Mouse (Mus musculus) thymus, postnatal 0 days (tissue): ENCODE results near the gene Ispd. TPM values are rescaled to one million over a fixed set of nuclear protein-coding genes. Genes with fewer than 3 reads are reported as not detected.

ENCODE experiments used
- DNase-seq: peaks from one replicate; pipeline ENCODE4 v3.0.0-alpha.2; 2015; ENCODE audit warnings: low spot score
- polyA plus RNA-seq: library from polyadenylated mRNA; unstranded; fragments of >200 nt; fragmentation: Nextera tagmentation; extraction: Ambion mirVana; gene quantifications from 2 replicates; pipeline ENCODE4 v1.2.1, GENCODE M21; 2015

Gene Ispd
- polyA plus RNA-seq, 1 experiment from 2014 or later: 2.7 TPM

DNA sequence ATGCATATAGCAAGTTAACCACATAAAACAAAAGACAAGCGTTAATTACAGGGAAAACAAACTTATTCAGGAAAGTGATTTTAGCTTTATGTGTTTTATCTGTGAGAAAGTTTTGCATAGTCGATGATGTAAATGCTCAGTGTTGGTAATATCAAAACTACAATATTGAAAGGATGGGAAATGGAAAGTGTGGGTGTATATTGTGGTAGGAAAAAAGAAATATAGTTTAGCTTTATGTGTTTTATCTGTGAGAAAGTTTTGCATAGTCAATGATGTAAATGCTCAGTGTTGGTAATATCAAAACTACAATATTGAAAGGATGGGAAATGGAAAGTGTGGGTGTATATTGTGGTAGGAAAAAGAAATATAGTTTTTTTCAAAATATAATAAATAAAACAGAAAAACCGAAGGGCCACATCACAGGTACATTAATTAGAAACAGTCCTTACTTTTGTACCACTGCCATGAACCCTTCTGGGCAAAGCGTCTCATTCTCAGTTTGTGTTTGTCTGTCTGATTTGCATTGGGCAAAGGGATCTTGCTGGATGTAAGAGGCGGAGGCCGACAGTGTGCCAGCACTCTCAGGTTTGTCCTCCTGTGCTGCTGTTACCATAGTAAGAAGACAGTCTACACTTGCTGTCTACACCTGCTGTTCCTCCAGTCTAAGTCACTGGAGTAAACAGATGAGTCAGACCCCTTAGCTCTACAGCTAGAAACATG lies 87.2 kb downstream of the Ispd start:
- DNase-seq: no peak

DNA sequence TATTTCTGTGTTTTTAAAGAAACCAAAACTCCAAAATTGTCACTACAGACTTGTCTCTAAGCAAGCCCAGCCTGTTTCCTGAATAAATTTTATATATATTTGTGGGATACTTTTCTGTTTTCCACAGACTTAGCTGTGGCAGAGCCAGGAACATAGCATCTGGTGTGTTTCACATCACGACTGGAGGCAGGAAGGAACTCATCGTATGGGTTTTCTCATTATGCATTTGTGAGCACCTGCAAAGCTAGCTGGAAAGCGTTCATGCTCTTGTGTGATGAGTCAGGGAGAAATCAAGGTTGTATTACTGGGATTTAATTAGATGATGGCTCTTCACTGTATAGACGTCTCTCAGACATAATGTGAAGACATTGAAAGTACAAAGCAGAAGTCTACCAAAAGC lies 90.2 kb downstream of the Ispd start:
- DNase-seq: no peak

DNA sequence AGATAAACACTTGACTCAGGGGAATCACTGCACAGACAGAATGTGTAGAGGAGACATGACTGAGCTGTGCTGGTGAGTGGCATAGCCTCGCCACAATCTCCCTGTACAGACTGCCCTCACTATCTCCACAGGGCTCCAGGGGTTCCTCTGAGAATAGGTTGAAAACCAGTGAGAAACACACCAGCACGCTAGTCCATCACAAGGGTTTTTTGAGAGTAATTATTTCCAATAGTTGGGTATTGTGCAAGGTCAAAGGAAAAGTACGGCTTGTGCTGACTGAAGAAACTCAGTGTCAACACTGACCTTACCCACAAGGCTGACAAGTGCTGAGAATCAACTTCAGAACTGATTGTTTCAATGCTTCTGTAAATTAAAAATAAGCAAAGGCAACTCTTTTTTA lies 92.9 kb downstream of the Ispd start:
- no peak for DNase-seq

DNA sequence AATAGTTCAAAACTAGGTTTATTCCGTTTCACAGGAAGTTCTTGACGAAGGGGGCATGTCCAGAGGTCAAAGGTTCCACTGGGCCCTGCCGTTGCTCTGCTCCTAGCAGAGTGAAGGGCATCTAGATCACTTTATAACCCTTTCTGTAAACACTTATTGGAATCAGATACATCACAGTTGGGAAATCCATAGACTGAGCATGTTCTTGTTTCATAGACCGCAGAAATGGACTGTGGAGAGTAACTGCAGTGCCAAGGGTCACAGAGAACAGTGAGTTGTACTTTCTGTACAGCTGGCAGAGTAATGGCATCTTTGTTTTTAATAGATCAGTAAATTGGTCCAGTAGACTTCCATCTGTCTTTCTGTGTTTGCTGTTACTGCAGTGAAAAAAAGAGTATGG lies 94.0 kb downstream of the Ispd start:
- no peak for DNase-seq

DNA sequence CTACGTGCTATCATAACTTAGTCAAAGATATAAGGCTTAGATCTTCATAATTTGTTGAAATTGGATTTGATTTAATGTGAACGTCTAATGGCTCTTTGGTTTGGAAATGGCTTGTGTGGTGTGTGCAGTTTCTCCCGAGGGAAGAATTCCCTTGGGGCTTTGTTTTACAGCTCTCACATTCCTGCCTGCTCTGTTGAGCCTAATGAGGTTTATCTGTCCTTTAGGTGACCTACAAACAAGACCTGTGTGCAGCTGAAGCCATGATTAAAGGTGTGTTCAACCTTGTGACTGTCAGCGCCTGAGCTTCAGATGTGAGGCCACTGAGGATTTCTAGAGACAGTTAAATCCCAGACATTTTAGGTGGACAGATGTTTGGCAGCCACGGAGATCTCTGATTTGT lies 95.2 kb downstream of the Ispd start:
- DNase-seq: no peak

DNA sequence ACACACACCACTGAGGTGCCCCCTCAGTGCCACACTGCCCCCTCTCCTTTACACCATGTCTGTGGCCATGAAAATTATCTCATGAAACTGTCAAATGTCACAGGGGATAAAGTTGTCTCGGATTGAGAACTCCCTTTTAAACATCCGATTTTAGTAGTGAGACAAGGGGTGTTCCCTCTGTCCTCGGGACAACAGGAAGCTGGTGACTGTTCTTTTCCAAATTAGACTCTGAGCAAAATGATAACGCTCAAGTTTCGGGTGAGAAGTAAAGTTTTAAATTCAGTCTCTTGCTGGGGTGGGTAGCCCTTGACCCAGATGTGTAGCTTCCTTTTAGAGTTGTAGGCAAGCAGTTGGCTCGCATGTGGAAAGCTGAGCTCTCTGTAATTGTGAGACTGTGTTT lies 96.3 kb downstream of the Ispd start:
- DNase-seq: no peak

DNA sequence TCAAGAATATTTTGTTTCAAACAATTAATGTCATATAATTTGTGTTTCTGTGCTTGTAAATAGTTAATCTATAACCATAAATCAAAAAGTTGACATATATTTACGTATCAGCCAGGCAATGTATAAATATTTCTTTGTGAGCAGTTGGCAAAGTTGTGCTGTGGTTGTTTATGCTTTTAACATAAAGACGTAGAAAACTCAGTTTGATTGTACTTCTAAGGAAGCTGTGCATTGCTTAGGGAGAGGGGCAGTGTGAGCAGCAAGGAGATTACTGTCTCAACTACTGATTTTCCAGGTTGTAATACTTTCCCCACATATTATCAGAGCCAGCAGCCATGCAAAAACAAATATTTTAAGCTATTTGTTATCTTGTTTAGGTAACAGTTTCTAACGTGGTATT lies 96.7 kb downstream of the Ispd start:
- no peak for DNase-seq

DNA sequence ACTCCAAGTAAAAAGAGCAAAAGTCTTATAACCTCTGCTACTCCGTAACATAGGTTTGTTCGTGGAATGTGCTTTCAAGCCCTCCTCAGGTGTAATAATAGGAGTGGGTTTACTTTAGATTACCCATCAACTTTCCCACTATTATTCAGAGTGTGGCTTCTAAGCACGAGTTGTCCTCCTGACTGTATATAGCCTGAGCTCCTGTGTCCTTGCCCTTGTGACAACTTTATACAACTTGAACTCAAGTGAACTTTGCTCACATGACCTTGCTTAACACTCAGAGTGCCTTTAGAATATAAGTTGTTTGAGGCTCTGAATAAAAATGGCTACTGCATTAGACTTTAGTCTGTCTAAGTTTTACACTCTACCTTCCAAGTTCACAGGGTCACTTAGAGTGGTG lies 100.5 kb downstream of the Ispd start:
- DNase-seq: no peak

DNA sequence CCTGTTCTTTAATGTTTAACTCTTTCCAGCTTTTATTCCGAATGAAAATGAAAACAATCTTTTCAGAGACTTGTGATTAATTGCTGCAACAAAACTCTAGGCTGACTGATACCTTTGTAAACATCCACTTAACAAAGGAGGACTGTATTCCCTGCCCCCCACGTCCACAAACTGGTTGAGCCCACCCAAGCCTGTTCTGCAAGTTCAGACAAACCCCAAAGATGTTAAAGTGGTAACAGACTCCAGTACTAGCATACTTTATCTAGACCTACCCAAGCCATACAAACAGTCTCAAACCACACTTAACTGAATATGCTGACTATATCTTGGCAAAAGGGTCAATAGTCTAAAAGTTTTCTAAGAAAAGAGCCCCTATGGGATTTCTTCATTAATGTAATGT lies 102.1 kb downstream of the Ispd start:
- no peak for DNase-seq

DNA sequence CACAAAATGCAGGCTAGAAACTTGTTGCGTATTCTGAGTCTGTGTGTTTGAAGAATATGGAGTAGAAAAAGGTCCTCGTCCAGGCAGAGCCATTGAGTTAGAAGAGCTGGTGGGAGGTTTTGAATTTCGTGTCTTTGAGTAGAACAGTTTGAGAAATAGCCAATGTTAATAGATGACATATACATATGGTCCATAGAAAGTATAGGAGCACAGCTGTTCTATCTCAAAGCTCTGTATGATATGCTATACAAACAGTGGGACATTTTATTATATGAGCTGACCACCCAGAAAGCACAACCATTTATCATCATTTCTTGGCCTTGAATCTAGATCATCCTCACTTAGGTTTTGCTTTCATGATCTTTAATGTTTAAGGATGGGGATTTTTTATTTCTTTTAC lies 116.3 kb downstream of the Ispd start:
- DNase-seq: no peak

DNA sequence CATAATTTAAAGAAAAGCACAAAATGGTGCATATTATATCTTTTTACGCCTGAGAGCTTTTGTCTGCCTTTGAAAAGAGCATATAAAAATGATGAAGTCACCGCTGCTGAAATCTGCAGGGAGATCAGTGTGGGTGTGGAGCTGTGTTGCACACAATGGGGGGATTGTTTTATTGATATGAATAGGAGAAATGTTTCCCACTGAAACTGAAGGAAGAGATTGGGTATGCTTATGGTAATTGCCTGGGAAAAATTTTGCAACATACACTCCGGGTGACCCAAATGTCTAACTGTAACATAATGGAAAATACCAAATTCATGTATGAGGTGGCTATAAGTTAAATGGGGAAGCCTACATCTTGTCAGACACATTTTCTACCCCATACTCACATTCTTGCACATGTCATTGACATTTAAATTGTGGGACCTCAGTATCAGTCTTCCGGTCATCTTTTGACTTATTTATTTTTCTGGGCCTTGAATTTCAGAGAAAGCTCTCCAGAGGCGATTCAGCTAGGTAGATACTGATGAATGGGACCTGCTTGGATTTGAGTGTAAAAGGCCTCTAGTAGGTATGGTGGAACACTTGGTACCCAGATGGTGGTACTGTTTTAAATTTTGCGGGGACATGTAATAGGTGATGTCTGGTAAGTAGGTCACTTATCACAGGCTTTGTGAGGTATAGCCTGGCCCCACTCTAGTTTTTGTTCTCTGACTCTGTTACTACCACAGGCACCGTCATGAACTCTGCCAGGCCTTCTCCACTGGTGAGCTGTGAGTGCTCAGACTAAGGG lies 126.1 kb downstream of the Ispd start:
- no peak for DNase-seq

DNA sequence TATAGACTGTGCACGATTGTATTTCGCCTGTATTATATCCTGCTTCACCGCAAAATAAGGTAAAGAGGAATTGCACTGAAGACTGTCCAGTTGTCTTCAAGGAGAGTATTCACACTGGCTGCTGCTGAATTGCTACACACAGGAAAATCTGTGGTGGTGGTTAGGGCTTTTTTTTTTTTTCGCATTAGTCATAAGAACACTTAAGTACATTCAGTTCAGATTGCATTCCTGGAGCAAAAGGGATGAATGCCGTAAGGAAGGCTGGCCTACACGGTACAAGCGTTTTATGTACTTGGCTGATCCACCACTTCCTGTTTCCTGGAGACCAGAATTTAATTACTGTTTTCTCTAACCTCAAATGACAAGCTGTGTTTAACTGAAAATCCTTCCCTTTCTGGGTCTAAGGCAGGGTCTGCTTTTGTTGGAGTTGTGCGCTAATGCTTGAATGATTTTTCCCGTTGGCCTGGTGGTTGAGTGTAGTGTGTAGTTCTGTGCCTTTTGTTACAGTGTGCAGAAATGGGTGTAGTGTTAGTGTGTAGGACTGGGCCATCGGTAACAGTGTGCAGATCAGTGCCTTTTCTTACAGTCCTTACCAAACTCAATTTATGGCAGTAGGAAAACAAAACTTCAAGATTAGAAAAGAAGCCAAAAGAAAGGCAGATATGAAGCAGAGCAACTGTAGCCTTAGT lies 128.8 kb downstream of the Ispd start:
- DNase-seq: no peak

DNA sequence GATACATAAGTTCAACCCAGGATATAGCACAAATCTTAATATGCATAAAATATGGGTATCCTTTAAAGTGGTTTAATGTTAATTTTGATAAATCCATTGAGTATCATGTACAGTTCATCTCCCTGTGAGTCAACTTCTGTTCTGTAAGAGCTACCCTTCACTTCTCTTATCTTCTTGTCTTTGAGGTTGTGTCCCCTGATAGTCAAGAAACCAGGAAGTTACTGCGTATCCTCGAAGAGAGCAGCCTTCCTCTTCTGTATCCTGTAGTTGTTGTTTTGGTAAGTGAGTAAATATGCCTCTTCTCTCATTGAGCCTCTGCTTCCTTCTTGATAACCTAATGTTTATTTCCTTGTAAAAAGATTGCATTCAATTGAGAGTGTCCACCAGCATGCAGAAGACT lies 140.5 kb downstream of the Ispd start:
- no peak for DNase-seq

DNA sequence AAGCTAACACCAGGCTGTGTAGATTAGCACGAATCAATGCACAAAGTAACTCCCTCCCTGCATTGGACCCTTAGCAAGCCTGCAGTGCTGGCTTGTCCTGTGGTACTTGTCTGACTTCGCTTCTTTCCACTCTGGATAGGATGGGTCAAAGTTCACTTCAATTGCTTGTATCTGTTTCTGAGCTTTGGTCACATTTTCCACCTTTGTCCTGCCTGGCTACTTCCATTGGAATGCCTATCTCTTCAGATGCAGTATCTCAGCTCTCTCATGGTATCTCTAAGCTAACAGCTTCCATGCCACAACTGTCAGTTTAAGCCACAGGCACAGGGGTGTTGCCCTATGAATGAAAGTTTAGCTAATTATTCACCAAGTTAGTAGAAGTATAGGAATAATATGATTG lies 142.3 kb downstream of the Ispd start:
- no peak for DNase-seq

DNA sequence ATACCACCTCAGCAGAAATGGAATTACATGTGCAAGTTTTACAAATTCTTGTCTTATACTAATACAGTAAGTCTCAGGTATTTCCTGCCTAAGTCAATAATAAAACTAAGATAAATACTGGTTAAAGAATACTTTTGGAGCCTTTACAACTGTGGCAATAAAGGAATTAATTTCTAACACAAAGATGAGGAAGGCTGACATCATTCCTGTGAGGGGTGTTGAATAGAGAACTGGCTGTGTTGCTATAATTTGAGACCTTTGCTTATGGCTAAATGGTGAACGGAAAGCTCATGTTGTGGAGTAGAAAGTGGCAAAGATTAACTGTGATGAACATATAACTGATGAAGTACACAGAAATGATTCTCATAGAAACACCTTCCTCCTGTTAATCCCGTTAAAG lies 149.7 kb downstream of the Ispd start:
- no peak for DNase-seq

DNA sequence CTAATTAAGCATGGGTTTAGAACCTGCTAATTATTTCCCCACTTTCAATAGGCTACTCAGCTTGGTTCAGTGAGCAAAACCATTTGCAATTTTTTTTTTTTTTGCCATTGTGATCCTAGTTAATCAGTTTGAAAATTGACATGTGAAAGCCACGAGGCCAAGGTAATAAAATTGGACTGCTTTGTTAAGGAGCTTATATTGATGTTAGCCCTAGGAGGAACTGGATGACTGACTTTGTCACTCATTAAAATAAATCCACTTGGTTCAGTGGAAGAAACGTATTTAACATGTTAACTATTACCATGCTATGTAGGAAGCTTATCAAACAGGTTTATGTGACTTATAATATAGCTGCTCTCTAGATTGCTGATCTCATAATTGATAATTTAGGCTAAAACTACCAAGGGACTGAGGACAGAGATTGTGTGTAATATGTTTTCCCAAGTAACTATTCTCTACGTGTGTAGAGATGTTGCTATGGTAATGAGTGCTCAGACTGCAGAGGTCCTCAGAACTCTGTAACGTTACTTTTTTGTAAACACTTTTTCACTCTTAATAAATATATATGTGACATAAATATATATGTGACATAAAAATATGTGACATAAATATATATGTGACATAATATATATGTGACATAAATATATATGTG lies 150.3 kb downstream of the Ispd start:
- DNase-seq: no peak

DNA sequence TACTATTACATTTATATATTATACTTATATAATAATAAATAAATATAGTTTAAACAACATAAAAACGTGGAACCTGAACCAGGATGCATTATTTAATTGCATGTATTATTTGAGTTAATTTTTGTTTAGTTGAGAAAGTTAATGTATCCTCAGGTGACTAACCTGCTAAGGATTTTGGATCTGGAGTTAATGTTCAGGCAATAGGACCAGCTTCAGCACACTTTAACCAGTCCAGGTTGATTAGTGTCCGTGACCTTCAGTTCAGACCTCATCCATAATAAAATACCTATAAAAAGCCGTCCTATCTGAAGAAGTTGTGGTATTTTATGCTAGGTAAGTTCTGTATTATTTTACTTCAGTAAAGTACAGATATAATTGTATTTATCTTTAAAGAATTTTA lies 151.3 kb downstream of the Ispd start:
- DNase-seq: no peak

DNA sequence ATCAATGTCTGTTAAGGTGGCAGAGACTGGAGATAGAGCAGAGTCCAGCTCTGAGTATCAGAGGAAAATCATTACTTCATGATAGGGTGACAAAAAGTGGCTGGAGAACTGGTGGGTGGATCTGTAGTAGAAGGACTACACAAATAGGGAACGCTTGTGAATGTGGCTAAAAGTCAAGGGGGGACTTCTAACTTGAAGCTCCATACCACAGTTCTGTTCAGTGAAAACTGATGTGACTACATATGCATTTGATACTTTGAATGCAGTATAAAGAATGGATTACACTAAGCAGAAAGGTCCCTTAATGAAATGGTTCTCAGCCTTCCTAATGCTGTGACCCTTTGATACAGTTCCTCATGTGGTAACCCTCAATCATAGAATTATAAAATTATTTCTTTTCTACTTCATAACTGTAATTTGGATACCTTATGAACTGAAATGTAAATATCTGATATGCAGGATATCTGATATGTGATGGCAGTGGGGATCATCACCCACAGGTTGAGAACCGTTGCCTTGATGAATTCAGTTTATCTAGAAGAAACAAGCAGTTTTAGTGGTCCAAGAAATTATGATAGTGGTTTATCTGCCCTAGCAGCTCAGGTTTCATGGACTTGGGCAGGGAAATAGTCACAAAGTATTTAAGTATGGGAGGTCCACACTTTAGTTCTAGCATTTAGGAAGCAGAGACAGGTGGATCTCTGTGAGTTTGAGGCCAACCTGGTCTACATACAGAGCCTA lies 152.1 kb downstream of the Ispd start:
- no peak for DNase-seq

DNA sequence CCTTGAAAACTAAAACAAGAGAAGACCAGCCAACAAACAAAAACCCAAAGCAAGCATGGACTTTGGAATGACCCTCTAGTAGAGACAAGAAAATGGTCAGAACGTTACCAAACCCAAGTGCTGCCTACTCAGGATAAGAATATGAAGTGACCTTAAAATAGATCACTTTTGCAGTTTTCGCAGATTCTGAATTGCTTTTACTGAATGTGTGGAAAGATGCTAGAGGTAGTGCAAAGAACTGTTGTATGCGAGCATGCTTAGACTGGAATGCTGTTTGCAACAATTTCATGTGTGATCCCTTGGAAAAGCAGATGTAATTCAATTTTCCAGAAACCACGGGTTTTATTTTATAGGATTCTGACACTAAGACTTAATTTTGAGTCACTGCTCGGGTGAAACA lies 153.3 kb downstream of the Ispd start:
- no peak for DNase-seq

DNA sequence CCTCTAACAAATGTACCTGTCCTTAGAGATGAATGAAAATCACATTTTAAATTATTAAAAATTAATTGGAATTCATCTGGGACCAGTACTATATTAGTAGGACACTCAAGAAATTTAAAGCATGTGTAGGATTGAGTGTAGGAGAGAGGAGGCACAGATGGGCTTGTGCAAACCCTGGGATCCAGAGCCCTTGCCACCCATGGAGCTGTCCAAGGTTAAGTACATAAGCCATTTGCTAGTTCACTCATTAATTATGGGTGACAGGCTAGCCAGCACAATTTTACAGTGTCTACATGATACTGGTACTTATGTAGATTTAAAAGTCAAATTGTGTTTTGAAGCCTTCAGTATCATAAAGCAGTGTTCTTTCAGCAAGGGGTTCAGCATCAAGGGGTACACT lies 164.1 kb downstream of the Ispd start:
- DNase-seq: no peak

DNA sequence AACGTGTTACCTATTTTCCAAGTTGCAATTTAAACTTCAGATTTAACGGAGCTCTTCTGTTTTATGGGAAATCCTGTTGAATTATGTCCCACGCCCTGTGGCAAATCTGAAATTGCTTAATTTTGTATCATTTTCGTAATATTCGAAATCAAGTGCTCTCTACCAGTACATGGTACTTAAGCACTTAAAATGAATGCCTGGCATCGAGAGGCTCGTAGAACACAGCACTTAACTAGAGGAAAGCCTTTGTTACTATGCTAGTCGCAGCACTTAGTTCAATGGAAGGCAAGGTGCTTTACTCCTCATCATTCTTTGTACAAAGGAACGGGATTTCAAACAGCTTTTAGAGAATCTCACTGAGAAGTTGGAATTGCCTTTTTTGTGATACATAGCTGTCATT lies 168.2 kb downstream of the Ispd start:
- DNase-seq: no peak
